Mouse (Mus musculus): ENCODE results near the gene Fank1. TPM values are rescaled to one million over a fixed set of nuclear protein-coding genes. Genes with fewer than 3 reads are reported as not detected.

Fank1 gene
- polyA plus RNA-seq, 1 experiment, result not detected

- no peak for TF ChIP-seq CTCF (IDR thresholded peaks at IDR 0.05; ENCODE audit: control insufficient read depth, insufficient read depth, low read length)
- TF ChIP-seq POLR2A (IDR thresholded peaks at IDR 0.05; ENCODE audit: borderline replicate concordance, control insufficient read depth, low read depth, low read length), result no peak
- WGBS, result 89% methylated on average over 27 of the region's 27 CpGs
- Histone ChIP-seq H3K4me1 (ENCODE audit: control insufficient read depth, insufficient read depth, low read length) (no peaks in the 10 kb centered on the region), H3K4me3 (replicated peaks; ENCODE audit: control insufficient read depth, low read depth, low read length) (no peak overlapping the region), H3K27ac (ENCODE audit: control insufficient read depth, insufficient read depth, low read depth, low read length, poor library complexity) (no peak overlapping the region; the same call in 1 of the 2 replicates)
These were observed 16.9 kb upstream of the Fank1 start for GRCm38 (mm10) chr7:133759611-133760353.

GRCm38 (mm10) chr7:133762696-133763095, 14.0 kb upstream of the Fank1 start:
- no peak overlapping the region for H3K4me3 ChIP-seq (replicated peaks; ENCODE audit: control insufficient read depth, low read depth, low read length)
- H3K27ac ChIP-seq (ENCODE audit: control insufficient read depth, insufficient read depth, low read depth, low read length, poor library complexity), result no peak overlapping the region
- TF ChIP-seq CTCF (IDR thresholded peaks at IDR 0.05; ENCODE audit: control insufficient read depth, insufficient read depth, low read length) (no peak), POLR2A (IDR thresholded peaks at IDR 0.05; ENCODE audit: borderline replicate concordance, control insufficient read depth, low read depth, low read length) (no peak)
- 83% methylated on average over 6 of the region's 6 CpGs for WGBS
- H3K4me1 ChIP-seq (ENCODE audit: control insufficient read depth, insufficient read depth, low read length), result no peaks in the 10 kb centered on the region

- no peaks in the 10 kb centered on the region for H3K4me1 ChIP-seq (ENCODE audit: control insufficient read depth, insufficient read depth, low read length)
- H3K4me3 ChIP-seq (replicated peaks; ENCODE audit: control insufficient read depth, low read depth, low read length), result no peak overlapping the region
- TF ChIP-seq CTCF (IDR thresholded peaks at IDR 0.05; ENCODE audit: control insufficient read depth, insufficient read depth, low read length) (no peak), POLR2A (IDR thresholded peaks at IDR 0.05; ENCODE audit: borderline replicate concordance, control insufficient read depth, low read depth, low read length) (no peak)
- WGBS, result 72% methylated on average over 2 of the region's 2 CpGs
- H3K27ac ChIP-seq (ENCODE audit: control insufficient read depth, insufficient read depth, low read depth, low read length, poor library complexity), result no peak overlapping the region
These were observed 12.2 kb upstream of the Fank1 start for GRCm38 (mm10) chr7:133764425-133764824.

- no peak for TF ChIP-seq POLR2A (IDR thresholded peaks at IDR 0.05; ENCODE audit: borderline replicate concordance, control insufficient read depth, low read depth, low read length)
- no peak for TF ChIP-seq CTCF (IDR thresholded peaks at IDR 0.05; ENCODE audit: control insufficient read depth, insufficient read depth, low read length)
- no peaks in the 10 kb centered on the region for H3K4me1 ChIP-seq (ENCODE audit: control insufficient read depth, insufficient read depth, low read length)
- 76% methylated on average over 10 of the region's 10 CpGs for WGBS
- no peak overlapping the region for H3K27ac ChIP-seq (ENCODE audit: control insufficient read depth, insufficient read depth, low read depth, low read length, poor library complexity)
- H3K4me3 ChIP-seq (replicated peaks; ENCODE audit: control insufficient read depth, low read depth, low read length), result no peak overlapping the region
These were observed 11.3 kb upstream of the Fank1 start for GRCm38 (mm10) chr7:133765240-133765848.

- no peak for TF ChIP-seq POLR2A (IDR thresholded peaks at IDR 0.05; ENCODE audit: borderline replicate concordance, control insufficient read depth, low read depth, low read length)
- no peaks in the 10 kb centered on the region for H3K4me1 ChIP-seq (ENCODE audit: control insufficient read depth, insufficient read depth, low read length)
- H3K4me3 ChIP-seq (replicated peaks; ENCODE audit: control insufficient read depth, low read depth, low read length), result no peak overlapping the region
- WGBS, result 90% methylated on average over 13 of the region's 13 CpGs
- H3K27ac ChIP-seq (ENCODE audit: control insufficient read depth, insufficient read depth, low read depth, low read length, poor library complexity), result no peak overlapping the region
These were observed 10.8 kb upstream of the Fank1 start for GRCm38 (mm10) chr7:133765849-133766243.

GRCm38 (mm10) chr7:133768027-133768426, 8.6 kb upstream of the Fank1 start:
- TF ChIP-seq POLR2A (IDR thresholded peaks at IDR 0.05; ENCODE audit: borderline replicate concordance, control insufficient read depth, low read depth, low read length) (no peak), CTCF (IDR thresholded peaks at IDR 0.05; ENCODE audit: control insufficient read depth, insufficient read depth, low read length) (no peak)
- 92% methylated on average over 4 of the region's 4 CpGs for WGBS

GRCm38 (mm10) chr7:133768517-133768916, 8.1 kb upstream of the Fank1 start:
- H3K27ac ChIP-seq (ENCODE audit: control insufficient read depth, insufficient read depth, low read depth, low read length, poor library complexity), result no peak overlapping the region
- TF ChIP-seq CTCF (IDR thresholded peaks at IDR 0.05; ENCODE audit: control insufficient read depth, insufficient read depth, low read length), result no peak
- no peak for TF ChIP-seq POLR2A (IDR thresholded peaks at IDR 0.05; ENCODE audit: borderline replicate concordance, control insufficient read depth, low read depth, low read length)
- WGBS, result 80% methylated on average over 5 of the region's 5 CpGs
- no peaks in the 10 kb centered on the region for H3K4me1 ChIP-seq (ENCODE audit: control insufficient read depth, insufficient read depth, low read length)
- H3K4me3 ChIP-seq (replicated peaks; ENCODE audit: control insufficient read depth, low read depth, low read length), result no peak overlapping the region

More at GRCm38 (mm10) chr7:133768027-133768426, 8.6 kb upstream of the Fank1 start:
- Histone ChIP-seq H3K4me3 (replicated peaks; ENCODE audit: control insufficient read depth, low read depth, low read length) (no peak overlapping the region), H3K27ac (ENCODE audit: control insufficient read depth, insufficient read depth, low read depth, low read length, poor library complexity) (no peak overlapping the region), H3K4me1 (ENCODE audit: control insufficient read depth, insufficient read depth, low read length) (no peaks in the 10 kb centered on the region)

GRCm38 (mm10) chr7:133775179-133775578, 1.5 kb upstream of the Fank1 start:
- no peak overlapping the region for H3K27ac ChIP-seq (ENCODE audit: control insufficient read depth, insufficient read depth, low read depth, low read length, poor library complexity)
- TF ChIP-seq CTCF (IDR thresholded peaks at IDR 0.05; ENCODE audit: control insufficient read depth, insufficient read depth, low read length), result no peak
- TF ChIP-seq POLR2A (IDR thresholded peaks at IDR 0.05; ENCODE audit: borderline replicate concordance, control insufficient read depth, low read depth, low read length), result no peak
- no peaks in the 10 kb centered on the region; the same call in 1 of the 2 replicates for H3K4me1 ChIP-seq (ENCODE audit: control insufficient read depth, insufficient read depth, low read length)
- WGBS, result 64% methylated on average over 5 of the region's 5 CpGs
- no peak overlapping the region for H3K4me3 ChIP-seq (replicated peaks; ENCODE audit: control insufficient read depth, low read depth, low read length)

Measured in bone marrow, adult 2 months (tissue).